Mouse (Mus musculus) CH12.LX (cell line): ENCODE data around the gene Ociad2.

Source experiments
- CTCF ChIP-seq, 2 experiments: IDR thresholded peaks in 1 of 2; conservative IDR thresholded peaks in 1 of 2; 2 replicates each; pipeline ENCODE4 v1.5.1; 2011 to 2012; ENCODE audit warnings: low read depth in 2 of 2, low read length in 2 of 2, improper control_type of control experiment in 1 of 2, inconsistent platforms in 1 of 2, mild to moderate bottlenecking in 1 of 2, moderate library complexity in 1 of 2
- HCFC1 ChIP-seq: IDR thresholded peaks from 2 replicates; pipeline ENCODE4 v1.6.1; 2012; ENCODE audit warnings: low read depth, mild to moderate bottlenecking, inconsistent platforms, low read length, improper control_type of control experiment
- NRF1 ChIP-seq: IDR thresholded peaks from 2 replicates; pipeline ENCODE4 v1.6.1; 2014; ENCODE audit warnings: low read depth, mild to moderate bottlenecking, inconsistent platforms, low read length, improper control_type of control experiment, moderate library complexity
- TBP ChIP-seq: conservative IDR thresholded peaks from 2 replicates; pipeline ENCODE4 v1.6.1; 2011; ENCODE audit warnings: low read depth, low read length, improper control_type of control experiment
- ZMIZ1 ChIP-seq: IDR thresholded peaks from 2 replicates; pipeline ENCODE4 v1.6.1; 2012; ENCODE audit warnings: low read depth, mild to moderate bottlenecking, inconsistent platforms, low read length, improper control_type of control experiment
- ZNF384 ChIP-seq: IDR thresholded peaks from 2 replicates; pipeline ENCODE4 v1.6.1; 2012; ENCODE audit warnings: low read depth, low read length, improper control_type of control experiment, inconsistent platforms

DNA sequence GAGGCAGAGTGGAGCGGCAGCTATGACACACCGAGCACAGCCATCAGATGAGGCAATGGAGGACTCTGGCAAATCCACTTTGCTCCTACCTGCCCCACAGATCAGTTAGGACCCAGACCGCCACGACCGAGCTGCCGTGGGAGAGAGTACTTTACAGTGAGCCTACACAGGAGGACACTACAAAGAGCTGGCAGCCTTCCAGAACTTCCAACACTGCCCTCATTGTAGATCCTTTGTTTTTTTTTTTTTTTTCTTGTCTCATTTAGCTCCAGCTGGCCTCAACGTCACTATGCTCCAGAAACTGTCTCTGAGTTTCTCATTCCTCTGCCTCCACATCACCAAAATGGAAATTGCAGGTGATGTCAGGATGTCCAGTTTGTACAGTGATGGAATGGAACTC lies 12.7 kb upstream of the Ociad2 start:
- TF ChIP-seq TBP: no peak
- TF ChIP-seq HCFC1: no peak
- TF ChIP-seq CTCF (conservative IDR thresholded peaks at IDR 0.05 in 1 of 2, IDR thresholded peaks at IDR 0.05 in 1 of 2; ENCODE audit: low read depth in 2 of 2, low read length in 2 of 2): no peak
- TF ChIP-seq ZMIZ1: no peak
- TF ChIP-seq NRF1: no peak
- no peak for TF ChIP-seq ZNF384
